Mouse (Mus musculus) midbrain, postnatal 0 days (tissue): ENCODE measurements around the gene Mapk7. TPM values are rescaled to one million over a fixed set of nuclear protein-coding genes. Genes with fewer than 3 reads are reported as not detected.

ENCODE experiments used
- ATAC-seq: fragments of 200-750 bp; cut with Nextera tagmentation; 2 replicates; pipeline ENCODE4 v1.8.0; 2017; ENCODE audit warnings: moderate number of reproducible peaks, mild to moderate bottlenecking, moderate TSS enrichment, moderate library complexity; ENCODE audit not compliant: low FRiP score
- DNase-seq: peaks from one replicate; pipeline ENCODE4 v3.0.0-alpha.2; 2015; ENCODE audit warnings: low spot score
- H3K27ac ChIP-seq: fragments of 300-500 bp; sonication (generic); 2 replicates; pipeline ENCODE4 v1.5.1; 2014; ENCODE audit warnings: low read depth, mild to moderate bottlenecking, low read length, mixed read lengths
- H3K27me3 ChIP-seq: fragments of 300-500 bp; sonication (generic); 2 replicates; pipeline ENCODE4 v1.6.1; 2014; ENCODE audit warnings: low read length, control low read depth, mixed read lengths; ENCODE audit not compliant: insufficient read depth
- H3K36me3 ChIP-seq: fragments of 300-500 bp; sonication (generic); 2 replicates; pipeline ENCODE4 v1.6.1; 2014; ENCODE audit warnings: low read length, control low read depth, mixed read lengths; ENCODE audit not compliant: insufficient read depth
- H3K4me1 ChIP-seq: fragments of 300-500 bp; sonication (generic); 2 replicates; pipeline ENCODE4 v1.6.1; 2014; ENCODE audit warnings: mild to moderate bottlenecking, control low read depth, antibody characterized with exemption, low read length, mixed read lengths; ENCODE audit not compliant: insufficient read depth
- H3K4me2 ChIP-seq: fragments of 300-500 bp; sonication (generic); 2 replicates; pipeline ENCODE4 v1.6.1; 2014; ENCODE audit warnings: low read depth, mild to moderate bottlenecking, low read length, mixed read lengths; ENCODE audit not compliant: poor library complexity, severe bottlenecking
- H3K4me3 ChIP-seq: fragments of 300-500 bp; sonication (generic); 2 replicates; pipeline ENCODE4 v1.5.1; 2014; ENCODE audit warnings: low read depth, mild to moderate bottlenecking, low read length, moderate library complexity
- H3K9ac ChIP-seq: fragments of 300-500 bp; sonication (generic); replicated peaks from 2 replicates; pipeline ENCODE4 v1.6.1; 2014; ENCODE audit warnings: mild to moderate bottlenecking, low read length, moderate library complexity, mixed read lengths; ENCODE audit not compliant: poor library complexity, severe bottlenecking
- H3K9me3 ChIP-seq: fragments of 300-500 bp; sonication (generic); 2 replicates; pipeline ENCODE4 v1.6.1; 2016; ENCODE audit warnings: low read length, control low read depth
- CTCF ChIP-seq: IDR thresholded peaks from 2 replicates; pipeline ENCODE4 v1.5.1; 2016; ENCODE audit warnings: antibody characterized with exemption, mild to moderate bottlenecking
- WGBS: fragments of 180-500 bp; shearing (Covaris S2); extraction: QIAGEN DNeasy Blood & Tissue Kit; methylation state at CpG from one replicate; pipeline ENCODE4 v1.1.7; 2014; 5-methylcytosine and 5-hydroxymethylcytosine counted together
- polyA plus RNA-seq: library from polyadenylated mRNA; unstranded; fragments of >200 nt; fragmentation: Nextera tagmentation; extraction: Ambion mirVana; gene quantifications from 2 replicates; pipeline ENCODE4 v1.2.1, GENCODE M21; 2015
- total RNA-seq: library from RNA; depleted of rRNA; stranded (reverse); fragments of >200 nt; gene quantifications from 2 replicates; pipeline ENCODE4 v1.2.3, GENCODE M21; 2014

Mapk7 gene
- total and polyA plus RNA-seq, 2 experiments from 2014 or later, result 36.9 to 46.1 TPM

DNA sequence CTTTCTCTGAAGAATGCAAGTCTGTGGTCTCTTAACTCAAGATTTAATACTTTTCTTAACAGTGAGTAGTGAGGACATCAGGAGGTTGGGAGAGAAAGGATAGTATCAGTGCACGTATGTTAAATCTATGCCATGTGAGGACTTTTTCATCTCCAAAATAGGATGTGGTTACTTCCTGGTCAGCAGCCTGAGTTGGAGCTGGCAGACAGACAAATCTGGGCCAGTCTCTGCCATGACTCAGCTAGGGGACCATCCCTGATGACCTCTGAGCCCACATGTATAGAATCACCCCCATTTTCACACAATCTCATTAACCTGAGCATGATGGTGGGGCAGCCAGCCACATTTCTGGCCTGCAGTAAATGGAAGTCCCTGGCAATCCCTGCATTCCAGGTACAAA, 23.8 kb upstream of the Mapk7 start:
- Histone ChIP-seq H3K27ac (no peak overlapping the region), H3K36me3 (peaks cover 59% of the 10 kb centered on the region), H3K9ac (no peak overlapping the region), H3K4me3 (no peak overlapping the region), H3K9me3 (no peaks in the 10 kb centered on the region), H3K4me1 (no peaks in the 10 kb centered on the region), H3K4me2 (no peak overlapping the region), H3K27me3 (no peaks in the 10 kb centered on the region)
- ATAC-seq (no peak), DNase-seq (no peak)
- TF ChIP-seq CTCF, result no peak
- 96% methylated on average over 1 of the region's 1 CpGs for WGBS

DNA sequence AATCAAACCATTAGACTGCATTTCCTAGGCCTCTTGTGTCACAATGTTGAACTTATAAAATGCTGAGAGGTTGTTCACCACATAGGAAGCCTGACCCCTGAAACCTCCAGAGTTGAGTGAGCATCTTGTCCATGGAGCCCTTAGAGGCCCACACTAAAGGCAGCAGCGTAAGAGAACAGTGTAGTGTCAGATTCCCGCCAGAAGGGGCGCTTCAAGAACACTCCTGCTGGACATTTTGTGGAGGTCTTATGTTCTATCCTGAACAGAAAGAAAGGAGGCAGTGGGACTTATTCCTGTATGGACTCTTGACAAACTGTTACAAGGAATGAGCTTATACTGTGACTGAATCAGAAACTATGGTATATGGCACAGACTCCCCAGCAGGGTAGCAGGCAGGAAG, 20.7 kb upstream of the Mapk7 start:
- TF ChIP-seq CTCF, result peak; percentile 63
- Histone ChIP-seq H3K9me3 (no peaks in the 10 kb centered on the region), H3K27me3 (no peaks in the 10 kb centered on the region), H3K4me3 (no peak overlapping the region), H3K27ac (no peak overlapping the region), H3K9ac (no peak overlapping the region), H3K4me1 (no peaks in the 10 kb centered on the region), H3K36me3 (peaks cover 42% of the 10 kb centered on the region), H3K4me2 (no peak overlapping the region)
- WGBS, result 41% methylated on average over 3 of the region's 3 CpGs
- ATAC-seq, result no peak
- DNase-seq, result peak; percentile 63

DNA sequence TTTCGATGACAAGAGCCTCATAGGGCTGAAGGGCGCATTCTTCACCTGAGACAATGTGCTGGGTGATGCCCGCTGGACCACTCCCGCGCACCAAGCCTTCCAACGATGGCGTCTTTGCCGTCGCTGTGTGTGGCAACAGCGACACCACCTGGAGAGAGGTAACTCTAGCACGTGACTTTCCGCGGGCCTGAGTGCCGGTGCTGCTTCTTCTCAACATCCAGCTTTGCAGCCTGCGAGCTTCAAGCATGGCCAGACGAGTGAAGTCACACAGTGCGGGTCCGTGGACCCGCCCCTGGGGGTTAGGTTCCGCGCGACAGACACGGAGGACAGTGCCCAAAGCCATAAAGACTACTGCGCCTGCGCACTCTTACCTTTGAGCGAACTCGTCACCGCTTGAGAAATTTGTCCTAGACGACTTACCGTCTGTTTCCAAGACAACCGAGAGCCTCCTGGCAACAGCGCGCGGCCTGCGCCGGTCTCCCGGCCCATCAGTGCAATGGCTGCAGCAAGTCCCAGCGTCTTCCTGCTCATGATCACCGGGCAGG, 10.6 kb upstream of the Mapk7 start, which contains the start of gene B9d1:
TSS of gene B9d1 (plus strand) at position 432 of the 545 bp plus-strand sequence.
- Histone ChIP-seq H3K9me3 (no peaks in the 10 kb centered on the region), H3K27ac (peak within 1 kb of the TSS; percentile 89), H3K4me2 (peak within 1 kb of the TSS; percentile 70), H3K9ac (peak within 1 kb of the TSS; percentile 71), H3K4me3 (peak within 1 kb of the TSS; percentile 64), H3K27me3 (no peaks in the 10 kb centered on the region), H3K4me1 (peaks cover 7% of the 10 kb centered on the region), H3K36me3 (no peaks in the 10 kb centered on the region; the same call in 1 of the 2 replicates)
- under 1% methylated on average over 39 of the region's 39 CpGs for WGBS
- ATAC-seq (peak; percentile 90), DNase-seq (peak; percentile 99)
- peak; percentile 98 for TF ChIP-seq CTCF

DNA sequence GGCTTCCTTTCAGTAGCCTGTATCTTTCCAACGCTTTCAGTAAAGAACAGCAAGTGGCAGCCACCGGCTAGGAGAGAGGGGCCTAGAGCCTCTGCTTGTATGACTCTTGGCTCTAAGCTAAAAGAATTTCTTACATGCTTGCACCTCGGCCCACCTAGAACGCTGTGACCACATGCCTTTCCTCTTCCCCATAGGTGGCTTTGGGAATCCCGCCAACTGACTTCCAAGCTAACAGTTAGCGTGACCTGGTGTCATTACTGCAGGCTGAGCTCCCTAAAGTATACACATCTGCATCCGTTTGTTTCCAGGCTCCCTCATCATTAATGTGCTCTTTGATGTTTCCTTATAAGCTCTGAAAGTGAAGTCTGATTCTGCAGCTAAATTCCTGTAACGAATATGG, 9.7 kb upstream of the Mapk7 start:
- Histone ChIP-seq H3K27me3 (no peaks in the 10 kb centered on the region), H3K4me3 (no peak overlapping the region; the same call in 1 of the 2 replicates), H3K4me2 (peak overlapping the region; percentile 70), H3K36me3 (no peaks in the 10 kb centered on the region; the same call in 1 of the 2 replicates), H3K9me3 (no peaks in the 10 kb centered on the region), H3K9ac (peak overlapping the region; percentile 71), H3K27ac (peak overlapping the region; percentile 89), H3K4me1 (peaks cover 7% of the 10 kb centered on the region)
- WGBS, result 67% methylated on average over 8 of the region's 8 CpGs
- ATAC-seq, result no peak
- no peak for DNase-seq
- no peak for TF ChIP-seq CTCF

DNA sequence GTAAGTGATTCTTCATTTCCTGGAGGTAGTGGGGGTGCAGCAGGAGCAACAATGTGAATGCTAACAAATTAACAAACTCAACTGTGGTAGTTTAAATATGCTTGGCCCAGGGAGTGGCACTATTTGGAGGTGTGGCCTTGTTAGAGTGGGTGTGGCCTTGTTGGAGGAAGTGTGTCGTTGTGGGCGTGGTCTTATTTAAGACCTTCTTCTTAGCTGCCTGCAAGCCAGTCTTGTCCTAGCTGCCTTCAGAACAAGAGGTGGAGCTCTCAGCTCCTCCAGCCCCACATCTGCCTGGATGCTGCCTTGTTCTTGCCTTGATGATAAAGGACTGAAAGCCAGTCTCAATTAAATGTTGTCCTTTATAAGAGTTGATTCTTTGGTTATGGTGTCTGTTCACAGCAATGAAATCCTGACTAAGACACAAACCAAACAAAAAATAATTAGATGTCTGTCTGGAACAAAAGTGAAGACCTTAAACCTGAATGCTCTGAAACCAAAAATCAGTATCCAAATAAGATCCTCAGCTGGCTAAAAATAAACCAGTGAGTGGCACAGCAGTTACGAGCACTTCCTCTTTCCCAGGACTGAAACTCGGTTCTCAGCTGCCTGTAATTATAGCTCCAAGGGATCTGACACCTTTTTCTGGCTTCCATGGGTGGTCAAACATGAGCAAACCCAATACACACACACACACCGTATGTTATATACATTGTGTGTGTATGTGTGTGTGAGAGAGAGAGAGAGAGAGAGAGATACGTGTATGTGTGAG, 4.7 kb upstream of the Mapk7 start:
- ATAC-seq (no peak), DNase-seq (no peak)
- 81% methylated on average over 6 of the region's 6 CpGs for WGBS
- H3K4me1 ChIP-seq, result no peaks in the 10 kb centered on the region; the same call in 1 of the 2 replicates
- no peaks in the 10 kb centered on the region for H3K27me3 ChIP-seq
- no peak overlapping the region for H3K9ac ChIP-seq
- H3K4me2 ChIP-seq, result no peak overlapping the region
- H3K36me3 ChIP-seq, result no peaks in the 10 kb centered on the region
- no peak overlapping the region for H3K27ac ChIP-seq
- no peak for TF ChIP-seq CTCF
- no peaks in the 10 kb centered on the region for H3K9me3 ChIP-seq
- no peak overlapping the region for H3K4me3 ChIP-seq

DNA sequence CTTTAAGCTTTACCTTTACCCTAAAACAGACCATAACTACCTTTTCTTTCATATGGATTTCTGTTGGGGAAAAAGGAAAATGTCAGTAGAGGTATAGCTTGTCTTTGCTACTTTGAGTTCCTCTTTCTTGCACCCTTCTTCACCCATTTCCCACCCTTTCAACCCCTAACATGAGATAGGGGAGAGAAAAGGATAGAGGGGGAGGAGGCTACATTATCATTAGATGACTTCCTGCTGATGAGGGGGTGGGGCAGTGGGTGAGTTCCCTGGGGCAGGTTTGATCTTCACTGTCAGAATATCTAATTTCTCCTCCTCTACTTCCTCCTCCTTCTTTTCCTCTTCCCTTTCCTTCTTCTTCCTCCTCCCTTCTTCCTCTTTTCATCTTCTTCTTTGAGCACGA, 3.3 kb upstream of the Mapk7 start:
- DNase-seq (no peak), ATAC-seq (no peak)
- WGBS, result 82% methylated on average over 1 of the region's 1 CpGs
- Histone ChIP-seq H3K27ac (no peak overlapping the region), H3K36me3 (no peaks in the 10 kb centered on the region), H3K9me3 (no peaks in the 10 kb centered on the region), H3K27me3 (no peaks in the 10 kb centered on the region), H3K4me3 (no peak overlapping the region), H3K4me1 (peaks cover 7% of the 10 kb centered on the region; the same call in 1 of the 2 replicates), H3K4me2 (no peak overlapping the region), H3K9ac (no peak overlapping the region)
- no peak for TF ChIP-seq CTCF
